Mouse (Mus musculus): ENCODE results near the gene Cobl. TPM values are rescaled to one million over a fixed set of nuclear protein-coding genes. Genes with fewer than 3 reads are reported as not detected.
A peak's percentile ranks its signal among the peaks of the same experiment; 100 is the strongest.

The Cobl gene
- total and polyA plus RNA-seq, 2 experiments from 2014 or later = 11.4 to 17.8 TPM

DNA sequence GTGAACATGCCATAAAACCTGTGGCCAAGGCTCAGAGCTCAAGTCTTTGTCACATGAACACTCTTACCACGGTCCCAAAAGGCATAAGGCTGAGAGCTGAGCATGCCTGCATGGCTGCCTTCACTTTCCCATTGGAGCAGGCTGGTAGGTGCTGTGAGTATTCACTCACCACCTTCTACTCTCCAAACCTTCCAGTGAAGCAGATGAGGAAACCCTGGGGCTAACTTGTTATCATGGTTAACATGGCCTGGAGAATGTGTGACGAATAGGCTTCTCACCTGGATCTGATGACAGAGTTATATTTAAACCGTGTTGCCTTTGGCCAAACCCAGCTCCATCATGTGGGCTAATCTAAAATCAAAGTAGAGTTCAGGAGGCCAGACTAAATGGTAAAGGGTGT, 237.4 kb downstream of the Cobl start:
- no peak for TF ChIP-seq CTCF (IDR thresholded peaks at IDR 0.05; ENCODE audit: low read depth)
- Histone ChIP-seq H3K4me3 (ENCODE audit: low read length) (no peak overlapping the region), H3K36me3 (ENCODE audit: insufficient read depth, low read length) (no peaks in the 10 kb centered on the region), H3K9ac (replicated peaks; ENCODE audit: low read length) (no peak overlapping the region), H3K9me3 (ENCODE audit: low read length) (no peaks in the 10 kb centered on the region), H3K4me1 (ENCODE audit: insufficient read depth, low read length) (peaks cover 13% of the 10 kb centered on the region; the same call in 1 of the 2 replicates), H3K4me2 (ENCODE audit: low read depth, low read length) (no peak overlapping the region), H3K27me3 (ENCODE audit: insufficient read depth, low read length) (peaks cover 8% of the 10 kb centered on the region), H3K27ac (no peak overlapping the region)
- DNase-seq (ENCODE audit: low spot score) (no peak), ATAC-seq (no peak)
- WGBS = 89% methylated on average over 3 of the region's 3 CpGs

DNA sequence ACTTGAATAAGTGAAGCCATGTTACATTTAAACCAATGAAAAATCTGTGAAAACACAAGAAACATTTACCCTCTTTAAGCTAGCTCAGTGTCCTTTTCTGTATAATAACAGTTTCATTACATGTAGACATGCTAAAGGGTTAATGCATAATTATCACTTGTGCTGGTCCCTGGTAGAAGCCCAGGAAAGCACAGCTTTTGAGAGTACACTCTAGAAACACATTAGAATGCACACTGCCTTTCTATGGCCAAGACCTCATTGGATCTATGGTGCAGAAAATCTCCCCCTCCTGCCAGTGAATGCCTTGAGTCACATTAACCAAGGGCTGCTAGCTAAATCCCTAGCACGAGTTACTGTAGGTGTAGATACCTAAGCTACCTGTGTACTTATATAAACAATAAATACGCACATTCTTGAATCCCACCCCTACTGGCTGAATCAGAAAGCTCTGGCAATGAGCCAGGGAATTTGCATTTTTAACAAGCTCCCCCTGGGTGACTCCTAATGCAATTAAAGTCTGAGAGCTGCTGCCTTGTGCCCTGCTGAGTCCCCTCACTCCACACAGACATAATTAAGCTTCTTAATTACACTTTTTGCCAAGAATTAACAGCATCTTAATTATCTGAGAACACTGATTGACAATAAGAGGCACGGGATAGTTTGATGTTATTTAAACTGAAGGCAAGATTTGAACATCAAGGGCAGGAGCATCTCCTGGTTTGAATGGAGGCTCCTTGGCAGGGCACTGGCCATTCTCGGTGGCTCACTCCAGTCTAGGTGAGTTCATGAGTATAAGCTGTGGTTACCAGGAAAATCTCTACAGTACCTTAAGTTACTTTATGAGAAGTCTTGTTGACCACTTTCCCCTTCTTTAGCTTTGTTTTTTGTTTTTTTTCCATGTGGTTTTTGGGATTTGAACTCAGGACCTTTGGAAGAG, 244.9 kb downstream of the Cobl start:
- DNase-seq (ENCODE audit: low spot score) = peak; percentile 87
- H3K36me3 ChIP-seq (ENCODE audit: insufficient read depth, low read length) = no peaks in the 10 kb centered on the region
- H3K27me3 ChIP-seq (ENCODE audit: insufficient read depth, low read length) = peaks cover under 1% of the 10 kb centered on the region
- no peak overlapping the region for H3K4me2 ChIP-seq (ENCODE audit: low read depth, low read length)
- no peak overlapping the region for H3K27ac ChIP-seq
- no peaks in the 10 kb centered on the region for H3K9me3 ChIP-seq (ENCODE audit: low read length)
- H3K9ac ChIP-seq (replicated peaks; ENCODE audit: low read length) = no peak overlapping the region
- peak; percentile 91 for ATAC-seq
- no peaks in the 10 kb centered on the region for H3K4me1 ChIP-seq (ENCODE audit: insufficient read depth, low read length)
- no peak overlapping the region for H3K4me3 ChIP-seq (ENCODE audit: low read length)
- TF ChIP-seq CTCF (IDR thresholded peaks at IDR 0.05; ENCODE audit: low read depth) = peak; percentile 50
- 24% methylated on average over 4 of the region's 4 CpGs for WGBS

- no peak for DNase-seq (ENCODE audit: low spot score)
- no peak overlapping the region for H3K4me2 ChIP-seq (ENCODE audit: low read depth, low read length)
- H3K4me1 ChIP-seq (ENCODE audit: insufficient read depth, low read length) = no peaks in the 10 kb centered on the region
- H3K36me3 ChIP-seq (ENCODE audit: insufficient read depth, low read length) = no peaks in the 10 kb centered on the region
- no peak overlapping the region for H3K9ac ChIP-seq (replicated peaks; ENCODE audit: low read length)
- TF ChIP-seq CTCF (IDR thresholded peaks at IDR 0.05; ENCODE audit: low read depth) = no peak
- H3K4me3 ChIP-seq (ENCODE audit: low read length) = no peak overlapping the region
- no peaks in the 10 kb centered on the region for H3K9me3 ChIP-seq (ENCODE audit: low read length)
- peaks cover 5% of the 10 kb centered on the region; the same call in 1 of the 2 replicates for H3K27me3 ChIP-seq (ENCODE audit: insufficient read depth, low read length)
- ATAC-seq = no peak
- 96% methylated on average over 1 of the region's 1 CpGs for WGBS
- no peak overlapping the region for H3K27ac ChIP-seq
These were observed 247.9 kb downstream of the Cobl start for GRCm38 (mm10) chr11:12216897-12217296.

DNA sequence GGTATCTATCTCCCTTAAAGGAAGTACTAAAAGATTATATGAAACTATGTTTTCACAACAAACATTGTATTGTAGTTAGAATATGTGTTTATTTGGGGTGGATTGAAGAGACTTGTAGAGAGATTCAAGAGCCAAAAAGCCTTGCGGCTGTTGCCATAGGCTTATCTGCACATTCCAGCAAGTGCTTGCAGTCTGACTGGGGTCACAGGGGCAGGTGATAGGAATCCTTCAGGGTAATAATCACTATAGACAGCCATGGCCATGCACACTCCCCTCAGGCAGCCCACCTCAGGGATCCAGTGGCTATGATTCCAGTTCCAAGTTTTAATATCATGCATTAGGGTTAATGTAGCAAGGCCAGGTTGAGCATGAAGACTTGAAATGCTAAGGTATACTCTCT, 249.2 kb downstream of the Cobl start:
- no peak for TF ChIP-seq CTCF (IDR thresholded peaks at IDR 0.05; ENCODE audit: low read depth)
- Histone ChIP-seq H3K27ac (no peak overlapping the region), H3K36me3 (ENCODE audit: insufficient read depth, low read length) (no peaks in the 10 kb centered on the region), H3K9ac (replicated peaks; ENCODE audit: low read length) (no peak overlapping the region), H3K27me3 (ENCODE audit: insufficient read depth, low read length) (peaks cover 5% of the 10 kb centered on the region; the same call in 1 of the 2 replicates), H3K4me2 (ENCODE audit: low read depth, low read length) (no peak overlapping the region), H3K4me1 (ENCODE audit: insufficient read depth, low read length) (no peaks in the 10 kb centered on the region), H3K4me3 (ENCODE audit: low read length) (no peak overlapping the region), H3K9me3 (ENCODE audit: low read length) (no peaks in the 10 kb centered on the region)
- DNase-seq (ENCODE audit: low spot score) (no peak), ATAC-seq (no peak)
- 97% methylated on average over 1 of the region's 1 CpGs for WGBS

DNA sequence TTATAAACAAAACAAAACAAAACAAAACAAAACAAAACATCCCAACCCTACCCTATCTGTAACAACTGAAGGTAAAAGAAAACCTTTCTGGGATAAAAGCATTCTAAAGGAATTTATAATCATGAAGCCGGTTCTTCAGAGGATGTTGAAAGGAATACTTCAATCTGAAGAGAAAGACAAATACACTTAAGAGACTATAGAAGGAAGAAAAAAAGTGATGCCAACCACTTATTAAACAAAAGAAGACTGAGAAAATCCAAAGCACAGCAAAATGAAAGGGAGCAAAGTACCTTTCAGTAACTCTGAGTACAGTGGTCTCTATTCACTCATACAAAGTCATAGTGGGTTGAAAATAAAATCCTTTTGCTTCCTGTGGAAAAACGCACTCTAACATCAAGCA, 256.2 kb downstream of the Cobl start:
- Histone ChIP-seq H3K9ac (replicated peaks; ENCODE audit: low read length) (no peak overlapping the region), H3K4me3 (ENCODE audit: low read length) (no peak overlapping the region), H3K4me2 (ENCODE audit: low read depth, low read length) (no peak overlapping the region), H3K27me3 (ENCODE audit: insufficient read depth, low read length) (no peaks in the 10 kb centered on the region), H3K9me3 (ENCODE audit: low read length) (no peaks in the 10 kb centered on the region), H3K4me1 (ENCODE audit: insufficient read depth, low read length) (no peaks in the 10 kb centered on the region), H3K36me3 (ENCODE audit: insufficient read depth, low read length) (no peaks in the 10 kb centered on the region), H3K27ac (no peak overlapping the region)
- no peak for DNase-seq (ENCODE audit: low spot score)
- no peak for TF ChIP-seq CTCF (IDR thresholded peaks at IDR 0.05; ENCODE audit: low read depth)
- ATAC-seq = no peak
- WGBS = 88% methylated on average over 2 of the region's 2 CpGs

- no peak overlapping the region for H3K9ac ChIP-seq (replicated peaks; ENCODE audit: low read length)
- no peaks in the 10 kb centered on the region for H3K36me3 ChIP-seq (ENCODE audit: insufficient read depth, low read length)
- ATAC-seq = no peak
- no peak for TF ChIP-seq CTCF (IDR thresholded peaks at IDR 0.05; ENCODE audit: low read depth)
- no peak overlapping the region for H3K4me3 ChIP-seq (ENCODE audit: low read length)
- H3K9me3 ChIP-seq (ENCODE audit: low read length) = no peaks in the 10 kb centered on the region
- WGBS = 69% methylated on average over 6 of the region's 6 CpGs
- DNase-seq (ENCODE audit: low spot score) = no peak
- H3K4me2 ChIP-seq (ENCODE audit: low read depth, low read length) = no peak overlapping the region
- H3K4me1 ChIP-seq (ENCODE audit: insufficient read depth, low read length) = no peaks in the 10 kb centered on the region
- no peaks in the 10 kb centered on the region for H3K27me3 ChIP-seq (ENCODE audit: insufficient read depth, low read length)
- no peak overlapping the region for H3K27ac ChIP-seq
These were observed 259.3 kb downstream of the Cobl start for GRCm38 (mm10) chr11:12205201-12206161.
